Mouse (Mus musculus): ENCODE data around the gene Atxn1.

DNA sequence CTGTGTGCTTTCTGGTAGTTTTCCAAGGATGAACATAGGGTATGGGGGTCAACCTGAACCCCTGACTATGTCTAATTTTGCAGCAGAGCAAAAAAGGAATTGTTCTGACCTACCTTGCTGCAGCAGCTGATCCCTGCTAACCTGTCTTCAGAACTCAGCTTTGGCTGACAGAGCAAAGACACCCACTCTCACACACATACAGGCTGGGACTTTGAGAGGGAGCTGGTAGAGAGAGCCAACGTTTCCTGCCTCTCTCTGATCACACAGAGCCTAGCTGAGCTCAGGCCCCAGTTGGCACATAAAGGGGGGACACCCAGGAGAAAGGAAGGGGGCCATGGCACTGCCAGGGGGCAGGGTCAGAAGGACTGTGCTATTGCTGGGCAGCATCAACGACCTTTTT, 356.9 kb downstream of the Atxn1 start:
- no peak for TF ChIP-seq CTCF (IDR thresholded peaks at IDR 0.05)
- no peak for TF ChIP-seq EP300 (IDR thresholded peaks at IDR 0.05)

Data from lung, postnatal 0 days (tissue).